ENCODE assay signal across 24 mouse cellular contexts in the genomic region with DNA sequence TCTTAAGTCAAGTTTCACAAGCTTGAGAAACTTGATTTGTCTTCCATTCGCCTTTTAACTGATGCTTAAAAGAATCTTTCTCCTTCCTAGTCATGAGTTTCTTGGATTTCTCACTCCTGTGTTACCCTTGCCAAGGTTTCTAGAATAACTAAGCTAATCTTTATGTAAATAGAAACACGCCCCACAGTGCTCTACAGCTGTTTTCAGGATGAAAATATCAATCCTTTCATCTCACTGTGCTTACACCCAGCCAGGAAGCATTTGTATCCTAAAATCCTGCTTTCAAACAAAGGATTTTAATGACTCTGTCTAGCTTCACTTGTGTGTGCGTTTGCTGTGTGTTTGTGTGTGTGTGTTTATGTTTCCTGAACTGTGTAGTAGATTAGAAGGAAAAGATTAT.
DNase-seq lines count a peak whose midpoint lies in the region; ATAC-seq lines count a peak whose summit lies in the region.
"Had no signal": no experiment of that assay in that cellular context is flagged by ENCODE, and none has a peak within 500 bp of the region (broad histone marks: within the 10 kb centered on the region; RNA-seq: fewer than 3 reads in every experiment).

No protein-coding gene starts in this region.

- no peaks in the 10 kb centered on the region for H3K36me3 ChIP-seq in stomach, embryonic 15.5 days
- H3K36me3 ChIP-seq: embryonic facial prominence, embryonic 12.5 days; embryonic facial prominence, embryonic 15.5 days; forebrain, embryonic 10.5 days; forebrain, embryonic 12.5 days had no signal

- DNase-seq in frontal cortex, postnatal 10 days (ENCODE audit: low spot score in 2 of 2), result no peak
- peak; percentile 12 for DNase-seq in brain, adult 2 months (ENCODE audit: low read depth, low spot score)
- DNase-seq in telencephalon, adult 2 months (ENCODE audit: low read depth, low spot score), result peak; percentile 8
- no peak for DNase-seq in adrenal gland, postnatal 14 days
- no peak for DNase-seq in spleen, postnatal 4 days (ENCODE audit: low spot score in 2 of 2)
- DNase-seq: adrenal gland, adult 2 months; adrenal gland, postnatal 10 days; adrenal gland, postnatal 36 days; cerebellum, adult 11 months; cerebellum, adult 18-20 months; cerebellum, adult 8-10 months; cerebellum, adult 9-11 months; cerebellum, postnatal 14 days; cerebellum, postnatal 36 days; embryo, embryonic 11 days had no signal

- peak; percentile 69 for ATAC-seq in frontal cortex, adult (ENCODE audit: low TSS enrichment)
- 0 out of 2 replicates have a peak, but pooled peaks have one; percentile 2 for ATAC-seq in stomach, embryonic 15.5 days (ENCODE audit: insufficient read depth, low FRiP score, low read depth)
- ATAC-seq: forebrain, embryonic 14.5 days; forebrain, embryonic 16.5 days had no signal

- no peak overlapping the region for H3K27ac ChIP-seq in stomach, embryonic 15.5 days
- H3K27ac ChIP-seq: embryonic facial prominence, embryonic 12.5 days; embryonic facial prominence, embryonic 15.5 days; forebrain, embryonic 10.5 days; forebrain, embryonic 12.5 days had no signal

- no peaks in the 10 kb centered on the region for H3K9me3 ChIP-seq in stomach, embryonic 15.5 days
- H3K9me3 ChIP-seq: embryonic facial prominence, embryonic 12.5 days; embryonic facial prominence, embryonic 15.5 days; forebrain, embryonic 10.5 days; forebrain, embryonic 12.5 days had no signal

- H3K4me1 ChIP-seq in stomach, embryonic 15.5 days, result no peaks in the 10 kb centered on the region
- H3K4me1 ChIP-seq: embryonic facial prominence, embryonic 12.5 days; embryonic facial prominence, embryonic 15.5 days; forebrain, embryonic 10.5 days; forebrain, embryonic 12.5 days had no signal

- no peak overlapping the region for H3K9ac ChIP-seq in stomach, embryonic 15.5 days
- H3K9ac ChIP-seq: embryonic facial prominence, embryonic 12.5 days; embryonic facial prominence, embryonic 15.5 days; forebrain, embryonic 12.5 days had no signal

- no peak overlapping the region for H3K4me3 ChIP-seq in stomach, embryonic 15.5 days (replicated peaks)
- H3K4me3 ChIP-seq: embryonic facial prominence, embryonic 12.5 days; embryonic facial prominence, embryonic 15.5 days; erythroblast, embryonic 14.5 days; forebrain, embryonic 10.5 days; forebrain, embryonic 12.5 days had no signal

- no peak overlapping the region for H3K4me2 ChIP-seq in stomach, embryonic 15.5 days
- H3K4me2 ChIP-seq: embryonic facial prominence, embryonic 12.5 days; embryonic facial prominence, embryonic 15.5 days; forebrain, embryonic 12.5 days had no signal

- WGBS in stomach, embryonic 15.5 days, result 15% methylated on average over 3 of the region's 3 CpGs

- H3K27me3 ChIP-seq in stomach, embryonic 15.5 days (replicated peaks), result no peaks in the 10 kb centered on the region
- H3K27me3 ChIP-seq: embryonic facial prominence, embryonic 12.5 days; embryonic facial prominence, embryonic 15.5 days; forebrain, embryonic 12.5 days had no signal

Comparison
In these comparisons a context has a peak if more than half of its experiments do, and no peak if none do; other contexts are left out.
1. DNase-seq: peak in brain, adult 2 months (single experiment) and telencephalon, adult 2 months (single experiment); none in frontal cortex, postnatal 10 days (0 of 2), adrenal gland, postnatal 14 days (single experiment) and spleen, postnatal 4 days (0 of 2).